Mouse (Mus musculus) myocyte (in vitro differentiated cells): ENCODE results near the gene Tspan6.

Experiments used
- CEBPB ChIP-seq: IDR thresholded peaks from 2 replicates; pipeline ENCODE4 v1.6.1; 2011; ENCODE audit warnings: mild to moderate bottlenecking, moderate library complexity; ENCODE audit not compliant: poor library complexity, insufficient read depth, severe bottlenecking
- MAX ChIP-seq: IDR thresholded peaks from one replicate; pipeline ENCODE4 v1.6.1; 2011; ENCODE audit warnings: low read depth, mild to moderate bottlenecking, control low read depth
- MYOD1 ChIP-seq, 3 experiments: IDR thresholded peaks; one replicate each; pipeline ENCODE4 v1.6.1; 2011; ENCODE audit warnings: control low read depth in 2 of 3, low read depth in 2 of 3, mild to moderate bottlenecking in 2 of 3, moderate library complexity in 1 of 3; ENCODE audit not compliant: insufficient read length in 2 of 3, control insufficient read depth in 1 of 3
- MYOG ChIP-seq, 3 experiments: IDR thresholded peaks; one replicate each; pipeline ENCODE4 v1.6.1; 2011; ENCODE audit warnings: control low read depth in 2 of 3, low read depth in 2 of 3, mild to moderate bottlenecking in 2 of 3; ENCODE audit not compliant: insufficient read length in 2 of 3, control insufficient read depth in 1 of 3, insufficient read depth in 1 of 3
- POLR2A ChIP-seq: IDR thresholded peaks from one replicate; pipeline ENCODE4 v1.6.1; 2011; ENCODE audit warnings: low read depth, mild to moderate bottlenecking, control low read depth, moderate library complexity; ENCODE audit not compliant: insufficient read length
- REST ChIP-seq: IDR thresholded peaks from one replicate; pipeline ENCODE4 v1.6.1; 2011; ENCODE audit warnings: mild to moderate bottlenecking, control low read depth, moderate library complexity; ENCODE audit not compliant: insufficient read depth, insufficient read length
- SRF ChIP-seq: IDR thresholded peaks from one replicate; pipeline ENCODE4 v1.6.1; 2011; ENCODE audit warnings: low read depth; ENCODE audit not compliant: control insufficient read depth, insufficient read length
- TCF12 ChIP-seq: IDR thresholded peaks from one replicate; pipeline ENCODE4 v1.6.1; 2011; ENCODE audit warnings: mild to moderate bottlenecking, control low read depth; ENCODE audit not compliant: poor library complexity, insufficient read depth, severe bottlenecking
- USF1 ChIP-seq: IDR thresholded peaks from one replicate; pipeline ENCODE4 v1.6.1; 2011; ENCODE audit warnings: low read depth, mild to moderate bottlenecking, control low read depth, moderate library complexity

GRCm38 (mm10) chrX:133850680-133851079 is 47.5 kb downstream of the Tspan6 start, which contains the start of gene Tnmd:
- TF ChIP-seq POLR2A = no peak
- TF ChIP-seq USF1 = no peak
- no peak for TF ChIP-seq SRF
- TF ChIP-seq TCF12 = no peak
- no peak for TF ChIP-seq MYOG (IDR thresholded peaks at IDR 0.05; ENCODE audit: control insufficient read depth in 1 of 3, insufficient read depth in 1 of 3, insufficient read length in 2 of 3, low read depth in 2 of 3)
- TF ChIP-seq REST = no peak
- no peak for TF ChIP-seq MYOD1 (IDR thresholded peaks at IDR 0.05; ENCODE audit: control insufficient read depth in 1 of 3, insufficient read length in 2 of 3, low read depth in 2 of 3)
- no peak for TF ChIP-seq CEBPB
- no peak for TF ChIP-seq MAX
